Mouse (Mus musculus) cerebellum, adult 9-10 months (tissue): ENCODE measurements around the gene Cryzl1.

Experiments
- DNase-seq: peaks from one replicate; pipeline ENCODE4 v3.0.0; 2022

Cryzl1 gene

DNA sequence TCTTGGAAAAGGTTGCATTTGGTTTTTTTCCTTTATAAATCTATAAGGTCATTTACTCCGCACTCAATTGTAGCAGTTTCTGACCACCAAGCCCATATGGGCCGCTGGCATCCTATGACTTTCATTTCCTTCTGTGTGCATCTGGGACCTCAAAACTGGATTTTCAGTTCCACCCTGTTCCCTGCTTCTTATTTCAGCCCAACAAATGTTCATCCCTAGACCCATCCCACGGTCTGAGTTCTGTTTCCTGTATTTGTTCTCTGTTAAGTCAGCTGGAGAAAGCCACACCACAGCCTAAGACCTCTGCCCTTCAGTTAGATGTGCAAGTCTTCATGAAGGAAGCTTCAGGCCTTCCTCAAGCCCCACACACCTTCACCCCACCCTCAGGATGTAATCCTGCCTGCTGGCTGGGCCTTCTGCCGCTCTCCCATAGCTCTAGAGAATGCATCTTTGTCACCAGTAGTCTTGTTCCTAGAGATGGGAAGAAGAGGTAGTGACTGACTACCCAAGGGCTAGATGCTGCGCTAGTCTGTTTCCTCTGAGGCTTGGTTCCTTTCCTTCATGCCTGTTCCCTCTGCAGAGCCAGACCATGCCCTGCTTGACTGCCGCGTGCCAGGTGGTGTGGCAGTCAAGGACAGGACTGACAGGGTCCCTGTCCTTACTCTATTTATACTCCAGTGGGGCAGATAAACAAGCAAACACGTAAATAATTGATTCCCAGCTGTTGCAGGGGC is 11.6 kb upstream of the Cryzl1 start:
- DNase-seq: peak; percentile 11

- DNase-seq: no peak
Measured at GRCm38 (mm10) chr16:91738505-91738904, 9.7 kb upstream of the Cryzl1 start.

DNA sequence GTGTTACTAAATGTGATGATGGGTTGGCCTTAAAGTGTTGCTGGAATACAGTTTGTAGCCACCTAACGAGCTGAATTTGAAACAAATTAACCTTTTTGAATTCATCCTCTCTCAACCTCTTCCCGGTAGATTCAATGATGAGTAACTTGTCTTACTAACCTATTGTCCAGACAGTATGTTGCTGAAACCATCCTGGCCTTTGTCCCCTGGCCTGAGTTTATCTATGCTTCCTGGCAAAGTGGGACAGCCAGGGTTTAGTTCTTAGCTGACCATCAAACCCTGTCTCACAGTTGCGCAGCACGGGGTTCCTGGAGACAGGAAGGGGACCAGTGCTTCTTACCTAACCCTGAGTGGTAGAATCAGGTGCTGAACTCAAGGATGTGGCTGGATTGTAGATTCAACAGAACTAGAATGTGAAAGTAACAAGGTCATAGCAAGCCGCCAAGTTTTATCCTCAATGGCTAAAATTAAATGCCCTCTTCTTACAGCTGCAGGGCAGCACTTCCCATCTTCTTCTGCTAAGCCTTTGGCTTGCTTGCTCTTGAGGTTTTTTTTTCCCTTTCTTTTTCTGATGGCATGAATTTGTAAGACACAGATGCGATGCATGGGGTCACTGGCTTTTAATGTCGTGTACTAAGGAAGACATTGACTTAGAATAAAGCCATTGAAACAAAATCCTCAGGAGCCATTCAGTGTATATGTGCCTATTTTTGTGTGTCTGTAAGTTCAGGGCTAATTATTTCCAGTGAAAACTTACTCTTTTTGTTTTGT is 7.5 kb upstream of the Cryzl1 start:
- DNase-seq: no peak

- no peak for DNase-seq
Measured at GRCm38 (mm10) chr16:91734771-91735170, 6.0 kb upstream of the Cryzl1 start.

- DNase-seq: no peak
Measured at GRCm38 (mm10) chr16:91732816-91733215, 4.0 kb upstream of the Cryzl1 start.

- DNase-seq: no peak
Measured at GRCm38 (mm10) chr16:91730446-91730845, 1.7 kb upstream of the Cryzl1 start.

DNA sequence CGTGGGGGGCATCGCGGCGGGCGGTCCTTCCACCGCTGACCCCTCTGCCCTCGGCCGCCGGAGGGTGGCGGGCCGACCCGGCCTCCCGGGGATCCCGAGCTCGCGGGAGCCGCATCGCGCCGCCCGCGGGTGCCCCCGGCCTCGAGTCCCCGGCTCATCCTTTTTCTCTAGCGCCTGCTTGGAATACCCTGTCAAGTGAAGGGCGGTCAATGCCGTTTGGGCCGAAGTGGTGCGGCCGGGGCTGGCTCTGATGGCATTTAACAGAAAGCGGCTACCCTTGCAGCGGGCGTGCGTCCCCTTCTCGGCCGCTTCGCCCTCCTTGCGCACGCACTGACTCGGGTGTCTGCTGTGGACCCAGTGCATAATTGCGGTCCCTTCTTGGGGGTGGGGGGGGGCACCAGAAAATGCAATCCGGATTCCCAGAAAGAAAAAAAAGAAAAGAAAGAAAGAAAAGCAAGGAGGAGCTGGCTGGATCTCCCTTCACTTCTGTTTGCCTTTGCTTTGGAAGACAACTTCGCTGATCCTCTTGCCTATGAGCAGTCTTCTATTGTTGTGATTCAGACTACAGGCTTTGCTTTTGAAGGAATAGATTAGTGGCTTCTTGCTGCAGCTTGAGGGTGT is 1.2 kb upstream of the Cryzl1 start:
- peak; percentile 66 for DNase-seq

DNA sequence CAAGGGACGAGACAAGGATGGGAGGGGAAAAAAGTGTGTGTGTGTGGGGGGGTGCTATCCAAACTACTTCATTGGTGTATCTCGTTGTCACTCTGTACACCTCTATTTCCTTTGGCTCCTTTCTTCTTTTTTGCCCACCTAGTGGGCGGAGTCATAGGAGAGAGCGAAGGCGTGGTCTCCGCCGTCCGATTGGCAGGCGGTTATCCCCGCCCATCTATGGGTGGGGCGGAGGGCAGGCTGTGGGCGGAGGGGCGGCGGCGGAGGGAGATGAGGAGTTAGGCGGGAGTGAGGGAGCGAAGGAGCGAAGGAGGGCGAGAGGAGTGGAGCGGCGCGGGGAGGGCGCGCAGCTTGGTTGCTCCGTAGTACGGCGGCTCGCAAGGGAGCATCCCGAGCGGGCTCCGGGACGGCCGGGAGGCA is 299 bp upstream of the Cryzl1 start, which contains the start of gene Itsn1:
Gene Itsn1 (plus strand): TSS at position 216 of the 417 bp plus-strand sequence.
- DNase-seq: peak; percentile 99

GRCm38 (mm10) chr16:91727433-91727832 is 1.3 kb downstream of the Cryzl1 start:
- DNase-seq: no peak

GRCm38 (mm10) chr16:91724247-91724646 is 4.5 kb downstream of the Cryzl1 start:
- peak; percentile 78 for DNase-seq

DNA sequence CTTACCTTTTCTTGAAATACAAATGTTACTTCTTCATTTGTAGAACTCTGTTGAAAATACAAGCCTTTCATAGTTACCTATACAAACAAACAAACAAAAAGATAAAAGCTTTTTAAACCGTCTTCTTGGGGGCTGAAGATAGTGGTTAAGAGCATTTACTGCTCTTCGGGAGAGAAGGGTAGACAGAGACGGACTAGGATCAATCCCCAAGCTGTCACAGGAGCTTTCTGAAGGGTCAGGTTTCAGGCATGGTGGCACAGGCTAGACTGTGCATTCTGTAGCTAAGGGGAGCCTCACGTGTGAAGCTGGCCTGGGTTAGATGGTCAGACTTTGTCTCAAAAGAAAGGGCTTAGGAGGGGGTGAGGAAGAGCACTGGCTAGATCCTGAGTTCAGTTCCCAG is 11.4 kb downstream of the Cryzl1 start:
- DNase-seq: no peak

- no peak for DNase-seq
Measured at GRCm38 (mm10) chr16:91716927-91717349, 11.8 kb downstream of the Cryzl1 start.

DNA sequence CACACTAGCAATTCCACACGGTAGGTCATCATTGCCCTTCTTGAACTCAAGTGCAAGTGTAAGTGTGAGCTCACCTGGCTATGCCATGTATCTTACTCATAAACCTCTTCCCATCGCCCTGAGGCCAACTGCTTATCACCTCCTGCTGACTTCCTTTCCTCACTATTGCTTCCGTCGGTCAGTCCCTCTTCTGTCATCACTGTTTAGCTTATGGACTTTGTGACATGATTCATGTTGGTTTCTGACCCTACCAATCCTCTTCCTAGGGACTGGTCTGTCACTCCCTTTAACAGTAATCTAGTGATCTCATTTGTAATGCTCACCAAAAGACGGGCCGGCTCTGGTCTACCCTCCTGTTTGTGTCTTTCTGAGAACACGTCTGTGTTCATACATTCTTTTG is 18.5 kb downstream of the Cryzl1 start:
- no peak for DNase-seq

GRCm38 (mm10) chr16:91704603-91705340 is 24.0 kb downstream of the Cryzl1 start:
- no peak for DNase-seq

DNA sequence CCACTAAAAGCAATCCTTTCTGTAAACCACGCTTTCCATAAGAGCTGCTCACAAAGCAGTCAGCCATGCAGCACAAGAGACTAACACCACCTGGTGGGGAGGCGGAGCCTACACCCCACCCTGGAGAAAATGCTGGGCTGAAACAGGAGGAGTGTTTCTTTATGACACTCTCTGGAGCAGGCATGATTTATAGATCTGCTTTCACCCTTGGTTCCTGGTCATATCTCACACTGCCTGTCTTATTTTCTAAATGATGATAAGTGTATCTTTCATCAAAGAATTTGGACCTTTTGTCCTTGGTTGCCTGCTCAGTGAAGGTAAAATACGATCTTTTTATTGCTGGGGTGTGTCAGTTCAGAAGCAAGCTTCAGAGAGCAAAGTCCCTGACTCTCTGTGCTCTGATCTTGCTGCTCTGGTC is 26.0 kb downstream of the Cryzl1 start:
- no peak for DNase-seq

DNA sequence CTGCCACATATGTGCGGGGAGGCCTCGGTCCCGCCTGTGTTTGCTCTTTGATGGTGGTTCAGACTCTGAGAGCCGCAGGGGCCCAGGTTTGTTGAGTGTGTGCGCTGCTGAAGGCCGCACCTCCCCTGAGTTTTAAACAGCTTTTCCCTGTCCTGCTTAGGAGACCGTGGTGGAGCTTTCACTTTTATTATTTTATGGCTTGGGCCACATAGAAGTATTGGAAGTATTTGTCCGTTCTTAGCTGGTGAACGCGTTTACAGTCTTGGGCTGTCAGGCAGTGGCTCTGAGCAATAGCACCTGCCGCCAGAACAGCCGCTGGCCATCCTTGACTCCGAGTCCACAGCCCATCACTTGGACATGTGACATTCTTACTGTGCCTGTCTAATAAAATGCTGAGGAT is 26.9 kb downstream of the Cryzl1 start:
- no peak for DNase-seq

DNA sequence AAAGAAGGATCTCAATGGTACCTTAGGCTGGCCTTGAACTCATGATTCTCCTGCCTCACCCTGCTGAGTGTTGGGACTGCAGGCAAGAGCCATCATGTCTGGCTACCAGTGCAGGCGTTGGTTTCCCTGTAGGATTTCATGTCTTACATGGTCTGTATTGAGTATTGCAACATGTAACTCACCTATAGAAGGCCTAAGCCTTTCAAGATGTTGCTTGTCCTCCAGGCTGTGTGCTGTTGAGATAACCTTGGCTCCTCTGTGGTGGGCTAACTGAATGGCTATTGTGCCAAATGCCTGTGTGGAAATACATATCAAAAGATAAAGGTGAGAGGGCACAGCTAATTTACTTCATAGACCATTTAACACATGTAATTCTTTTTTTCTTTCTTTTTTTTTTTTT is 29.8 kb downstream of the Cryzl1 start:
- no peak for DNase-seq

DNA sequence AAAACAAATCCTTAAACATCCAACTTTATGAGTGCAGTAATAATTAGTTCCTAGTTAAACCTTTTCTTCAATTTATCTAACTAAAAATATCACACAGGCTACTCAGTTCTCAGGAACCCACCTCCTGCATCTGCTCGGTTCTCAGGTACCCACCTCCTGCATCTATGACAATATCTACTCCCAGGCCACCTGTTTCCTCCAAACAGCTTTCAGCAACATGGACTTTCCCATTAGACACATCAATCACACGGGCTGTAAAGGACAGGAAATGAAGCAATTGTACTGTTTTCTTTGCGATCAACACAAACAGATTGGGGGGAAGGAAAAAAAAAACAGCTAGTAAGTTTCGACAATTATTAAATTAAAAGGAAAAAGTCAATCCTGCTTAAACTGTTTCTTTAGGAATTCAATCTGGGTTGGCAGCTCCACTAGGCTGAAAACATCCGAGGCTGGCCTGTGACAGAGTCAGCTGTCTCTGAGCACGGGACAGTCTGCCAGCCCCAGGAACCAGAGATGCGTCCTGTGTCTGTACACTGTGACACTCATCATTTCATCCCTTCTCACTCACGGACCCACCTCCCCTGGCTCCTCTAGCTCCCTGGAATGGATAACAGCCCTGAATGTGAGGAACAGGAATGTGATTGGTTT is 33.5 kb downstream of the Cryzl1 start:
- DNase-seq: no peak

DNA sequence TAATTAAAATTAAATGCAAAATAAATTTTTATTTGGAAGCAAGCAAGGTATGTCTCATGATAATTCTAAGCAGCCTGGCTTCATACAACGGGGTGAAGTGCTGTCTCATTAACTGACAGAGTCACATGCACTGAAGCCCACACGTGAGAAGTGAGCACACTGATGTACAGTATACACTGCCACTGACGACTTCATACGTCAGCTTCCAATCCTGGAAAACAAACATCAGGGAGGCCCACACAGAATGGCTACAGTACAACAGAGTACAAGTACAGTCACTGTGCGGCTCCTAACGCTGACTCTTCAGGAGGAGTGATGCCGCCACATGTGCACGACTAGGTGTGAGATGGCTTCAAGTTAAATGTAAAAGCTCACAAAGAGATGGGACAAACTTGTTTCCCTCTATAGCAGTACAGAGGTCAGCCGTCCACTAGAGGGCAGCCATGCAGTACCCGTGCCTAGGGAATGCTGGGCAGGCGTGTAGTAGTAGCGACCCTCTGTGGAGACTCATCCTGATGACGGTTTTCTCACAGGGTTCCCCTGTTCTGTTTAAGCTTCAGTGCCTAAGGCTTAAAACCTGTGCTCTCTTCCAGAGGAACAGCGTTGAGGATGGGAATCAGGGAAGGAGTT is 34.2 kb downstream of the Cryzl1 start:
- peak; percentile 68 for DNase-seq

DNA sequence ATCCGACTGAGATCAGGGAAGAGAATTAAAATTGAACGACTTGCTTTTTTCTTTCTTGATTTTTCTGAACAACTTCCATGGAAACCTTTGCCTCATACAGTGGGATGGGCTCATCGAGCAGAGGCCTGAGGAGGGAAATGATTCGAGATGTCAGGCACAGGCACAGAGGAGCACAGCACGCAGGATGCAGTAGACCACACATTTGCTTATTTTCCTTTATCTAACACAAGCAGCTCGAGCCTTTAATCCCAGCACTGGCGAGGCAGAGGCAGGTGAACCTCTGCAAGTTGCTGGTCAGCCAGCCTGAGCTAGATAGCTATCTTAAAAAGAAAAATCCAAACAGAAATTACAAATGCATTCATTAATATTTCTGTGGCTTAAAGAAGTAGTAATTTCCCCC is 39.0 kb downstream of the Cryzl1 start:
- DNase-seq: no peak

DNA sequence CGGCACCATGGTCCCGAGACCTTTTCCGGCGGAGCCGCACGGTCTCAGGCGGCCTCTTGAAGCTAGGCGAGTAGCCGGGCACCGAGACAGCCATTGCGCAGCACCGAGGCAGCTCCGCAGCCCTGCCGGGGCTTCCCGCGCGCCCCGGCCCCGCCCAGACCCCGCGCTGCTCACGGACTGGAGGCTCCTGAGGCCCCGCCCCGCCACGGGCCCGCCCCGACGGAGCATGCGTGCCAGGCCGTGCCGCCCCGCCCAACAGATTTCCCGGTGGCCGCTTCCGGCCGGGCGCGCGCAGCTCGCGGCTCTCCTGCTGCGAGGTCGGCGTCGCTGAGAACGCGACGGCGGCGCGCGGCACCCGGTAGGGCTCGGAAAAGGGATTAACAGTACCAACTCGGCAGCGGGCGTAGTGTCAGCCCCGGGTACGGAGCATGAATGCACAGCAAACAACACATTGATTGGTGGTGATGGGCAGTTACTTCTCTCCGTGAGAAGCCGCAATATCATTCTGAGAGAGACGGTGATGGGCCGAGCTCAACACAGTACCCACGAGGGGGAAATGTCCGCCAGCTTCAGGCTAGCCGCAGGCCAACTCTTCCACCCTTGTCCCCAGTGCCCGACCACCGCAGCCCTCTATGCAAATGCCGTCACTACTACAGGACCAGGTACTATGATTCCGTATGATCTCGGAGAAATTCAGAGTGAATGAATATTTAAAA is 40.0 kb downstream of the Cryzl1 start, which contains the start of gene Donson:
Gene Donson (minus strand): TSS at position 152 of the 716 bp plus-strand sequence.
- peak; percentile 89 for DNase-seq
